Mouse (Mus musculus) forebrain, embryonic 13.5 days (tissue): Measurements from ENCODE around the gene Zfp146. TPM values are rescaled to one million over a fixed set of nuclear protein-coding genes. Genes with fewer than 3 reads are reported as not detected.
A peak's percentile ranks its signal among the peaks of the same experiment; 100 is the strongest.
"Not testable (repeated sequence)": the region's sequence is repeated elsewhere in the genome, so short reads cannot be mapped to it uniquely, and the experiment has no call there.

Source experiments
- ATAC-seq: fragments of 200-750 bp; cut with Nextera tagmentation; 2 replicates; pipeline ENCODE4 v1.8.0; 2017
- H3K27ac ChIP-seq: fragments of 300-500 bp; sonication (generic); 2 replicates; pipeline ENCODE4 v1.5.1; 2015; ENCODE audit warnings: inconsistent platforms, mild to moderate bottlenecking, moderate library complexity
- H3K27me3 ChIP-seq: fragments of 300-500 bp; sonication (generic); 2 replicates; pipeline ENCODE4 v1.6.1; 2015; ENCODE audit warnings: mild to moderate bottlenecking, inconsistent platforms
- H3K36me3 ChIP-seq: fragments of 300-500 bp; sonication (generic); 2 replicates; pipeline ENCODE4 v1.6.1; 2015; ENCODE audit warnings: mild to moderate bottlenecking, inconsistent platforms; ENCODE audit not compliant: poor library complexity, severe bottlenecking
- H3K4me1 ChIP-seq: fragments of 300-500 bp; sonication (generic); 2 replicates; pipeline ENCODE4 v1.6.1; 2015; ENCODE audit warnings: inconsistent platforms
- H3K4me2 ChIP-seq: fragments of 300-500 bp; sonication (generic); 2 replicates; pipeline ENCODE4 v1.6.1; 2015; ENCODE audit warnings: inconsistent platforms, mild to moderate bottlenecking, moderate library complexity
- H3K4me3 ChIP-seq: fragments of 300-500 bp; sonication (generic); 2 replicates; pipeline ENCODE4 v1.5.1; 2015; ENCODE audit warnings: mild to moderate bottlenecking, inconsistent platforms
- H3K9ac ChIP-seq: fragments of 300-500 bp; sonication (generic); 2 replicates; pipeline ENCODE4 v1.6.1; 2015; ENCODE audit warnings: mild to moderate bottlenecking, inconsistent platforms
- H3K9me3 ChIP-seq: fragments of 300-500 bp; sonication (generic); replicated peaks from 2 replicates; pipeline ENCODE4 v1.6.1; 2016; ENCODE audit warnings: inconsistent platforms
- WGBS: fragments of 180-500 bp; shearing (Covaris S2); methylation state at CpG from one replicate; pipeline ENCODE4 v1.1.7; 2015; 5-methylcytosine and 5-hydroxymethylcytosine counted together
- polyA plus RNA-seq: library from polyadenylated mRNA; unstranded; fragments of >200 nt; fragmentation: Nextera tagmentation; extraction: Ambion mirVana; gene quantifications from 2 replicates; pipeline ENCODE4 v1.2.1, GENCODE M21; 2015

Zfp146 gene
- polyA plus RNA-seq, 1 experiment from 2014 or later = 19.5 TPM

GRCm38 (mm10) chr7:30163113-30163512 is 6.4 kb downstream of the Zfp146 start:
- H3K27me3 ChIP-seq = no peaks in the 10 kb centered on the region
- peaks cover 87% of the 10 kb centered on the region for H3K9me3 ChIP-seq
- H3K9ac ChIP-seq = no peak overlapping the region
- H3K4me3 ChIP-seq = no peak overlapping the region
- no peak for ATAC-seq
- peaks cover 7% of the 10 kb centered on the region for H3K4me1 ChIP-seq
- H3K27ac ChIP-seq = no peak overlapping the region
- WGBS = 97% methylated on average over 5 of the region's 5 CpGs
- H3K36me3 ChIP-seq = peaks cover 98% of the 10 kb centered on the region
- no peak overlapping the region for H3K4me2 ChIP-seq

DNA sequence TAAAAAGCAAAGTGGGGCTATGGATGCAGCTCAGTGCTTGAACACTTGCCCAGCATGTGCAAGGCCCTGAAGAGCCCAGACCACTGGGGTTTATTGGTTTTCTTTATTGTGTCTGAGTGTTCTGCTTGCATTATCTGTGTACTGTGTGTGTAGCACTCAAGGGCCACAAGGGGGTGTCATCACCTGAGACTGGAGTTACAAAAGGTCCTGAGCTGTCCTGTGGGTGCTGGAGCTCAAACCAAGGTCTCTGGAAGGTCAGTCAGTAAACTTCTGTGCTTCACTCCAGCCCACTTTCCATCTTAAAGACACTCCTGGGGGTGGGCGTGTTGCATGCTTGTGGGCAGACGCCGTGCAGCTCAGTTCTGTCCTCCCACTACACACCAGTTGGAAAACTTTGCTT is 14.0 kb downstream of the Zfp146 start:
- Histone ChIP-seq H3K4me1 (no peaks in the 10 kb centered on the region), H3K9ac (no peak overlapping the region), H3K36me3 (peaks cover 81% of the 10 kb centered on the region), H3K4me2 (no peak overlapping the region), H3K27ac (no peak overlapping the region; the same call in 1 of the 2 replicates), H3K27me3 (no peaks in the 10 kb centered on the region), H3K9me3 (peaks cover 82% of the 10 kb centered on the region), H3K4me3 (no peak overlapping the region)
- no peak for ATAC-seq
- 93% methylated on average over 3 of the region's 3 CpGs for WGBS

GRCm38 (mm10) chr7:30154040-30154439 is 15.5 kb downstream of the Zfp146 start:
- Histone ChIP-seq H3K4me2 (no peak overlapping the region), H3K4me3 (no peak overlapping the region), H3K9me3 (peaks cover 81% of the 10 kb centered on the region), H3K4me1 (no peaks in the 10 kb centered on the region), H3K36me3 (peaks cover 82% of the 10 kb centered on the region), H3K27ac (no peak overlapping the region), H3K9ac (no peak overlapping the region), H3K27me3 (no peaks in the 10 kb centered on the region)
- no peak for ATAC-seq
- 92% methylated on average over 1 of the region's 1 CpGs for WGBS

GRCm38 (mm10) chr7:30147011-30147410 is 22.5 kb downstream of the Zfp146 start:
- ATAC-seq = no peak
- peaks cover 46% of the 10 kb centered on the region for H3K9me3 ChIP-seq
- no peaks in the 10 kb centered on the region for H3K27me3 ChIP-seq
- no peak overlapping the region for H3K4me3 ChIP-seq
- H3K36me3 ChIP-seq = peaks cover 54% of the 10 kb centered on the region
- no peaks in the 10 kb centered on the region for H3K4me1 ChIP-seq
- 89% methylated on average over 5 of the region's 5 CpGs for WGBS
- no peak overlapping the region for H3K9ac ChIP-seq
- H3K4me2 ChIP-seq = no peak overlapping the region
- H3K27ac ChIP-seq = no peak overlapping the region

DNA sequence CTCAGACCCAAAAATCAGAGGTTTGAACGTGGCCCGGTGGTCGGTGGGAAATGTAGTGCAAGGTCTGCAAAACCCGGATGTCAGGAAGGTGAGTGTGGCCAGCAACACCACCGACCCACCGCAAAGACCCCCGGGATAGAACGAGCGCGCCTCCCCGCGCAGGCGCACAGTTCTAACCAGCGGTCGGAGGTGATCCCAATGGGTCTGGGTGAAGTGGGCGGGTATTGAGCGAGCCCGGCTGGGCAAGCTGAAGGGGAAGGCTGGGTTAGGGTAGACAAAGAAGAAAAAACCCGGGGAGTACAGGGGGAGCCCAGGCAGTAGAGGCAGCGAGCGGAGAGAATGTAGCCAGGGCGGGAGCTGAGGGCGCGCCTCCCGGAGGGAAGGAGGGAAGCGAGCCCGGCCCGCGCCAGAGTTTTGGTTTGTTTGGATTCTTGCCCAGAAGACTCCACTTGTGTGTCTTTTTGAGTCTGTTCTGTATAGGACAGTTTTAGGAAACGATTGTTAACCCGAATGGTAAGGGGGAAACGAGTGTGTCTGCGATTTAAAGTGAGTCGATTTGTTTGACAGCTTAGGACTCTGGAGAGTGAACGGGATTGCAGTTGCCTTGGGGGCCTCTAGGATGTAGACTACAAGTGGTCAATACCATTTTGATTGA is 25.9 kb downstream of the Zfp146 start:
- H3K9me3 ChIP-seq = peaks cover 19% of the 10 kb centered on the region
- H3K4me1 ChIP-seq = no peaks in the 10 kb centered on the region
- peak overlapping the region; percentile 88 for H3K27ac ChIP-seq
- H3K4me3 ChIP-seq = peak overlapping the region; percentile 57
- peak overlapping the region; percentile 73 for H3K9ac ChIP-seq
- H3K27me3 ChIP-seq = no peaks in the 10 kb centered on the region
- peaks cover 54% of the 10 kb centered on the region for H3K36me3 ChIP-seq
- peak; percentile 97 for ATAC-seq
- WGBS = 3% methylated on average over 35 of the region's 35 CpGs
- H3K4me2 ChIP-seq = peak overlapping the region; percentile 66

GRCm38 (mm10) chr7:30143170-30143554 is 26.4 kb downstream of the Zfp146 start:
- Histone ChIP-seq H3K4me1 (no peaks in the 10 kb centered on the region), H3K4me3 (peak overlapping the region; percentile 57), H3K4me2 (peak overlapping the region; percentile 66), H3K27ac (peak overlapping the region; percentile 88), H3K27me3 (no peaks in the 10 kb centered on the region), H3K9me3 (peaks cover 14% of the 10 kb centered on the region; the same call in 1 of the 2 replicates), H3K9ac (peak overlapping the region; percentile 73), H3K36me3 (peaks cover 54% of the 10 kb centered on the region)
- ATAC-seq = no peak; the same call in 1 of the 2 replicates
- WGBS = 17% methylated on average over 8 of the region's 8 CpGs

- 89% methylated on average over 10 of the region's 10 CpGs for WGBS
- peaks cover 91% of the 10 kb centered on the region for H3K36me3 ChIP-seq
- H3K27me3 ChIP-seq = no peaks in the 10 kb centered on the region
- no peaks in the 10 kb centered on the region for H3K9me3 ChIP-seq
- no peak overlapping the region for H3K27ac ChIP-seq
- no peaks in the 10 kb centered on the region for H3K4me1 ChIP-seq
- H3K9ac ChIP-seq = no peak overlapping the region
- no peak for ATAC-seq
- H3K4me2 ChIP-seq = no peak overlapping the region
- no peak overlapping the region for H3K4me3 ChIP-seq
Observed at GRCm38 (mm10) chr7:30136826-30137225, 32.7 kb downstream of the Zfp146 start.

DNA sequence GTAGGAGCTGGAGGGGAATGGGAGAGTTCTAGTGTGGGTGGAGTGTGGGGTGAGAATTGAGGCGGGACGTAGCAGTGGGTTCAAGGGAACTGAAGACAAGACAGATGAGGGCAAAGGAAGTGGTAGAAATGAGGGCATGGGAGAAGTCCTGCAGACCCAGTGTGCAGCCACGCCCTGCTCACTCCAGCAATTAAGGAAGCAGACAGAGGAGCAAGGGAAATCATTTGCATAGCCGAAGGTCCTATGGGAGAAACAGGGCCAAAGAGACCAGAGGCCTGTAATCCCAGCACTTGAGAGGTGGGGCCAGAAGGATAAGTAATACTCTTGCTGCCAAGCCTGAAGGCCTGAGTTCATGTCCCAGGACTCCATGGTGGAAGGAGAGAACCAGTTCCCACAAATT is 37.2 kb downstream of the Zfp146 start:
- H3K27me3 ChIP-seq = no peaks in the 10 kb centered on the region
- H3K36me3 ChIP-seq = peaks cover 92% of the 10 kb centered on the region
- H3K4me2 ChIP-seq = no peak overlapping the region
- 96% methylated on average over 4 of the region's 4 CpGs for WGBS
- no peak for ATAC-seq
- H3K4me3 ChIP-seq = no peak overlapping the region
- no peak overlapping the region for H3K27ac ChIP-seq
- H3K4me1 ChIP-seq = no peaks in the 10 kb centered on the region
- H3K9me3 ChIP-seq = no peaks in the 10 kb centered on the region
- no peak overlapping the region for H3K9ac ChIP-seq

- no peak for ATAC-seq
- Histone ChIP-seq H3K4me1 (no peaks in the 10 kb centered on the region), H3K4me2 (no peak overlapping the region), H3K27ac (no peak overlapping the region), H3K9ac (no peak overlapping the region), H3K4me3 (no peak overlapping the region), H3K27me3 (no peaks in the 10 kb centered on the region), H3K9me3 (no peaks in the 10 kb centered on the region), H3K36me3 (peaks cover 91% of the 10 kb centered on the region)
- WGBS = 96% methylated on average over 8 of the region's 8 CpGs
Observed at GRCm38 (mm10) chr7:30129900-30130299, 39.6 kb downstream of the Zfp146 start.

DNA sequence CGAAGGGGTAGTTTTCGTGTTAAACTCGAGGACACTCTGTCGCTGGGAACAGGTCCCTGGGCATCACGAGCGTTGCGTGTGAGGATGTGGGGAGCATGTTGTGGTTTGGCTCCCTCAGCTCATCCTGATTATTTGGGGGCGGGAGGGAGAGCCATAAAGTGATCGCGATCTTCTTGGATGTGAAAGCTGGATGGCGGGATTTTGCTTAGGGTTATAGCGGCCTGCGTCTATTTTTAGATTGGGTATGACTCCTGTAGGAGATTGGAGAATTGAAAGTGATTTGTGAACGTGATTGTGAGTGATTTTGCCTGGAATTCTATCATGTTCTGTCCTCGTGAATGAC is 47.4 kb downstream of the Zfp146 start:
- H3K27ac ChIP-seq = peak overlapping the region; percentile 70
- no peaks in the 10 kb centered on the region for H3K9me3 ChIP-seq
- no peaks in the 10 kb centered on the region for H3K27me3 ChIP-seq
- H3K9ac ChIP-seq = peak overlapping the region; percentile 86
- peaks cover 6% of the 10 kb centered on the region for H3K4me1 ChIP-seq
- peaks cover 19% of the 10 kb centered on the region for H3K36me3 ChIP-seq
- peak overlapping the region; percentile 78 for H3K4me3 ChIP-seq
- WGBS = 6% methylated on average over 15 of the region's 15 CpGs
- peak overlapping the region; percentile 74 for H3K4me2 ChIP-seq
- no peak for ATAC-seq

- peaks cover 6% of the 10 kb centered on the region for H3K4me1 ChIP-seq
- no peaks in the 10 kb centered on the region for H3K27me3 ChIP-seq
- ATAC-seq = peak; percentile 99
Observed at GRCm38 (mm10) chr7:30121308-30122187, 48.0 kb downstream of the Zfp146 start, which contains the start of gene Zfp382. TSS of gene Zfp382 (plus strand) at chr7:30121942.

GRCm38 (mm10) chr7:30117935-30118334 is 51.6 kb downstream of the Zfp146 start:
- H3K4me1 ChIP-seq, H3K9ac ChIP-seq, H3K36me3 ChIP-seq, H3K9me3 ChIP-seq, H3K27me3 ChIP-seq, H3K4me3 ChIP-seq, H3K4me2 ChIP-seq, H3K27ac ChIP-seq, ATAC-seq: not testable (repeated sequence)
- 94% methylated on average over 12 of the region's 12 CpGs for WGBS

More at GRCm38 (mm10) chr7:30121308-30122187, 48.0 kb downstream of the Zfp146 start, which contains the start of gene Zfp382:
- H3K4me2 ChIP-seq = peak within 1 kb of the TSS; percentile 74
- peak within 1 kb of the TSS; percentile 70 for H3K27ac ChIP-seq
- peak within 1 kb of the TSS; percentile 86 for H3K9ac ChIP-seq
- peak within 1 kb of the TSS; percentile 78 for H3K4me3 ChIP-seq
- H3K36me3 ChIP-seq = peaks cover 13% of the 10 kb centered on the region; the same call in 1 of the 2 replicates
- WGBS = under 1% methylated on average over 61 of the region's 61 CpGs
- H3K9me3 ChIP-seq = no peaks in the 10 kb centered on the region
